Mouse (Mus musculus): ENCODE measurements around the gene Mpz. TPM values are rescaled to one million over a fixed set of nuclear protein-coding genes. Genes with fewer than 3 reads are reported as not detected.

Gene Mpz
- total and polyA plus RNA-seq, 3 experiments, result 0.49 to 1.7 (median 1.5) TPM

Other genes starting within 250 kb of the Mpz start
- gene Fcrlb, start 237.8 kb upstream of the Mpz start, total RNA-seq (2021), result not detected
- 0.54 and 0.76 TPM in 2 replicates for gene Fcrlb, start 237.8 kb upstream of the Mpz start, polyA plus RNA-seq (2012; rRNA removed)
- gene Fcrla, start 223.1 kb upstream of the Mpz start, total RNA-seq (2021), result under 1 TPM in 1 of 2 experiments, not detected in 1; 0.97 TPM
- 0.52 and 1.2 TPM in 2 replicates for gene Fcrla, start 223.1 kb upstream of the Mpz start, polyA plus RNA-seq (2012; rRNA removed)
- gene Fcgr2b, start 174.2 kb upstream of the Mpz start, total RNA-seq (2021), result 1 to 10 TPM; 7.6 to 8.3 TPM
- 4.0 and 4.2 TPM in 2 replicates for gene Fcgr2b, start 174.2 kb upstream of the Mpz start, polyA plus RNA-seq (2012; rRNA removed)
- 1 to 10 TPM; 5.1 to 6.9 TPM for gene Fcgr4, start 131.8 kb upstream of the Mpz start, total RNA-seq (2021)
- gene Fcgr4, start 131.8 kb upstream of the Mpz start, polyA plus RNA-seq (2012; rRNA removed), result 1.6 and 2.0 TPM in 2 replicates
- 10 to 100 TPM; 16.4 to 17.7 TPM for gene Fcgr3, start 85.8 kb upstream of the Mpz start, total RNA-seq (2021)
- gene Fcgr3, start 85.8 kb upstream of the Mpz start, polyA plus RNA-seq (2012; rRNA removed), result 5.4 and 5.5 TPM in 2 replicates
- gene Cfap126, start 36.8 kb upstream of the Mpz start, total RNA-seq (2021), result 1 to 10 TPM; 2.7 to 3.1 TPM
- 2.2 and 3.1 TPM in 2 replicates for gene Cfap126, start 36.8 kb upstream of the Mpz start, polyA plus RNA-seq (2012; rRNA removed)
- 100 to 1,000 TPM; 415 to 526 TPM for gene Sdhc, start 108 bp upstream of the Mpz start, total RNA-seq (2021)
- 125 and 156 TPM in 2 replicates for gene Sdhc, start 108 bp upstream of the Mpz start, polyA plus RNA-seq (2012; rRNA removed)
- gene Pcp4l1, start 45.6 kb downstream of the Mpz start, total RNA-seq (2021), result 10 to 100 TPM; 42.6 to 54.7 TPM
- 68.9 and 73.5 TPM in 2 replicates for gene Pcp4l1, start 45.6 kb downstream of the Mpz start, polyA plus RNA-seq (2012; rRNA removed)
- under 1 TPM in 1 of 2 experiments, not detected in 1; 0.40 TPM for gene Nr1i3, start 63.3 kb downstream of the Mpz start, total RNA-seq (2021)
- gene Nr1i3, start 63.3 kb downstream of the Mpz start, polyA plus RNA-seq (2012; rRNA removed), result not detected in 2 replicates
- gene Tomm40l, start 71.8 kb downstream of the Mpz start, total RNA-seq (2021), result 10 to 100 TPM; 34.4 to 63.1 TPM
- gene Tomm40l, start 71.8 kb downstream of the Mpz start, polyA plus RNA-seq (2012; rRNA removed), result 37.2 and 45.3 TPM in 2 replicates
- 10 to 100 TPM in 1 of 2 experiments, 1 to 10 TPM in 1; 4.5 to 48.6 TPM for gene Apoa2, start 74.3 kb downstream of the Mpz start, total RNA-seq (2021)
- gene Apoa2, start 74.3 kb downstream of the Mpz start, polyA plus RNA-seq (2012; rRNA removed), result 7.8 TPM in 1 of 2 replicates, not detected in the other
- 10 to 100 TPM; 22.9 to 31.2 TPM for gene Fcer1g, start 83.7 kb downstream of the Mpz start, total RNA-seq (2021)
- 56.0 and 66.2 TPM in 2 replicates for gene Fcer1g, start 83.7 kb downstream of the Mpz start, polyA plus RNA-seq (2012; rRNA removed)
- gene Adamts4, start 99.7 kb downstream of the Mpz start, total RNA-seq (2021), result 1 to 10 TPM; 1.1 to 1.3 TPM
- gene Adamts4, start 99.7 kb downstream of the Mpz start, polyA plus RNA-seq (2012; rRNA removed), result 1.7 and 2.8 TPM in 2 replicates
- 100 to 1,000 TPM; 558 to 829 TPM for gene Ndufs2, start 100.7 kb downstream of the Mpz start, total RNA-seq (2021)
- gene Ndufs2, start 100.7 kb downstream of the Mpz start, polyA plus RNA-seq (2012; rRNA removed), result 210 and 224 TPM in 2 replicates
- gene B4galt3, start 119.6 kb downstream of the Mpz start, total RNA-seq (2021), result 10 to 100 TPM; 30.3 to 33.4 TPM
- gene B4galt3, start 119.6 kb downstream of the Mpz start, polyA plus RNA-seq (2012; rRNA removed), result 53.0 and 56.7 TPM in 2 replicates
- 10 to 100 TPM; 28.6 to 32.2 TPM for gene Ppox, start 130.5 kb downstream of the Mpz start, total RNA-seq (2021)
- gene Ppox, start 130.5 kb downstream of the Mpz start, polyA plus RNA-seq (2012; rRNA removed), result 44.2 and 55.0 TPM in 2 replicates
- gene Usp21, start 137.3 kb downstream of the Mpz start, total RNA-seq (2021), result 10 to 100 TPM; 37.5 to 44.9 TPM
- gene Usp21, start 137.3 kb downstream of the Mpz start, polyA plus RNA-seq (2012; rRNA removed), result 61.3 and 61.5 TPM in 2 replicates
- gene Ufc1, start 144.3 kb downstream of the Mpz start, total RNA-seq (2021), result 100 to 1,000 TPM; 121 to 170 TPM
- 19.9 and 20.1 TPM in 2 replicates for gene Ufc1, start 144.3 kb downstream of the Mpz start, polyA plus RNA-seq (2012; rRNA removed)
- gene Dedd, start 178.4 kb downstream of the Mpz start, total RNA-seq (2021), result 10 to 100 TPM; 31.7 to 33.5 TPM
- gene Dedd, start 178.4 kb downstream of the Mpz start, polyA plus RNA-seq (2012; rRNA removed), result 19.9 and 20.0 TPM in 2 replicates
- 10 to 100 TPM; 82.6 to 92.9 TPM for gene Nit1, start 194.9 kb downstream of the Mpz start, total RNA-seq (2021)
- gene Nit1, start 194.9 kb downstream of the Mpz start, polyA plus RNA-seq (2012; rRNA removed), result 70.1 and 74.7 TPM in 2 replicates
- gene Pfdn2, start 195.0 kb downstream of the Mpz start, total RNA-seq (2021), result 100 to 1,000 TPM; 154 TPM
- gene Pfdn2, start 195.0 kb downstream of the Mpz start, polyA plus RNA-seq (2012; rRNA removed), result 3.5 and 4.0 TPM in 2 replicates
- 1 to 10 TPM; 1.1 to 3.8 TPM for gene Klhdc9, start 210.1 kb downstream of the Mpz start, total RNA-seq (2021)
- 3.3 and 4.3 TPM in 2 replicates for gene Klhdc9, start 210.1 kb downstream of the Mpz start, polyA plus RNA-seq (2012; rRNA removed)
- under 1 TPM; 0.09 to 0.14 TPM for gene Nectin4, start 219.4 kb downstream of the Mpz start, total RNA-seq (2021)
- 0.20 and 0.21 TPM in 2 replicates for gene Nectin4, start 219.4 kb downstream of the Mpz start, polyA plus RNA-seq (2012; rRNA removed)
- gene Arhgap30, start 238.2 kb downstream of the Mpz start, total RNA-seq (2021), result 1 to 10 TPM; 2.7 to 4.1 TPM
- 2.3 and 2.6 TPM in 2 replicates for gene Arhgap30, start 238.2 kb downstream of the Mpz start, polyA plus RNA-seq (2012; rRNA removed)

Measured in adrenal gland, adult 2 months (tissue).